Mouse (Mus musculus) G1E (cell line): ENCODE results near the gene Vmn2r9. TPM values are rescaled to one million over a fixed set of nuclear protein-coding genes. Genes with fewer than 3 reads are reported as not detected.
"Not testable (repeated sequence)": the region's sequence is repeated elsewhere in the genome, so short reads cannot be mapped to it uniquely, and the experiment has no call there.

Experiments
- ATAC-seq: 2 replicates; pipeline ENCODE4 v1.8.0; 2016; ENCODE audit warnings: mild to moderate bottlenecking; ENCODE audit not compliant: insufficient number of reproducible peaks, poor library complexity, low FRiP score, severe bottlenecking; ENCODE audit errors: extremely low read depth
- DNase-seq: peaks from one replicate; pipeline ENCODE4 v3.0.0; 2012; ENCODE audit warnings: low spot score
- H3K27me3 ChIP-seq: 2 replicates; pipeline ENCODE4 v1.6.1; 2012; ENCODE audit warnings: mild to moderate bottlenecking, low read length, inconsistent platforms; ENCODE audit not compliant: insufficient read depth
- H3K36me3 ChIP-seq: replicated peaks from 2 replicates; pipeline ENCODE3; 2012; ENCODE audit warnings: mild to moderate bottlenecking, inconsistent platforms
- H3K4me1 ChIP-seq: 2 replicates; pipeline ENCODE4 v1.6.1; 2012; ENCODE audit warnings: low read depth, low read length, inconsistent platforms, mixed read lengths; ENCODE audit not compliant: insufficient read depth
- H3K4me3 ChIP-seq: 2 replicates; pipeline ENCODE4 v1.5.1; 2012; ENCODE audit warnings: low read depth, mild to moderate bottlenecking, inconsistent platforms, low read length, moderate library complexity, mixed read lengths
- H3K9me3 ChIP-seq: replicated peaks from 2 replicates; pipeline ENCODE4 v1.6.1; 2012; ENCODE audit warnings: inconsistent platforms
- CTCF ChIP-seq: IDR thresholded peaks from 2 replicates; pipeline ENCODE4 v1.5.1; 2012; ENCODE audit warnings: low read depth, low read length, inconsistent platforms, mixed read lengths
- GATA1 ChIP-seq: IDR thresholded peaks from 2 replicates; pipeline ENCODE4 v1.6.1; 2012; ENCODE audit warnings: borderline replicate concordance, low read length, inconsistent platforms, mixed read lengths
- GATA2 ChIP-seq: IDR thresholded peaks from 2 replicates; pipeline ENCODE4 v1.6.1; 2012; ENCODE audit warnings: low read depth, low read length, inconsistent platforms, borderline replicate concordance
- POLR2AphosphoS5 ChIP-seq: IDR thresholded peaks from 2 replicates; pipeline ENCODE4 v1.6.1; 2012; ENCODE audit warnings: low read depth, low read length, inconsistent platforms; ENCODE audit not compliant: insufficient replicate concordance
- TAL1 ChIP-seq: conservative IDR thresholded peaks from 2 replicates; pipeline ENCODE4 v1.6.1; 2012; ENCODE audit warnings: low read depth, low read length, inconsistent platforms, mixed read lengths
- polyA plus RNA-seq: library from polyadenylated mRNA; stranded (reverse); fragments of >175 nt; gene quantifications from 2 replicates; pipeline ENCODE4 v1.2.3, GENCODE M21; 2012
- total RNA-seq, 2 experiments: library from RNA; stranded (forward) in 1 of 2; stranded (reverse) in 1 of 2; fragments of 200-1000 nt in 1 of 2; fragments of >200 nt in 1 of 2; fragmentation: Nextera tagmentation in 1 of 2; gene quantifications; 2 replicates each; pipeline ENCODE4 v1.2.3; 2014 to 2017

The Vmn2r9 gene
- total RNA-seq (2014; fragmentation: Nextera tagmentation) (not detected in 2 replicates), total RNA-seq (2017) (under 0.01 and 0.05 TPM in 2 replicates), polyA plus RNA-seq (not detected in 2 replicates)

DNA sequence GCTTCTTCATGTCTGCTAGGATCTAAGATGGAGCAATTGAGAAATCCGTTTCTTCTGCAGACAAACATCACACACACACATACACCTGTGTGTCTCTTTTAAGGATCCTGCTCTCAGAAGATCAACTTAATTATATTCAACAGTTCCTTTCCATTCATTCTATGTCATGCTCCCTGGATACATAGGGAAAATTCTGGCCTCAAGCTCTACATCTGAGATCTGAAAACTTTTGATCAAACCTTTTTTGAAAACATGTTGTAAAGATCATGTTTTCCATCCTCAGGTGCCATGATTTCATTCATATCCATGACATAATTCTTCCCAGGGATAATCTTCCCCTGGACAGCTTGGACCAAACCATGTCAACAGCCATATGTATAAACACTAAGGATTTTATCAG, at the start of gene Vmn2r9:
Gene Vmn2r9 (minus strand): TSS at position 101 of the 400 bp plus-strand sequence.
- H3K9me3 ChIP-seq, H3K36me3 ChIP-seq, H3K4me1 ChIP-seq, H3K4me3 ChIP-seq, H3K27me3 ChIP-seq, DNase-seq, ATAC-seq: not testable (repeated sequence)

DNA sequence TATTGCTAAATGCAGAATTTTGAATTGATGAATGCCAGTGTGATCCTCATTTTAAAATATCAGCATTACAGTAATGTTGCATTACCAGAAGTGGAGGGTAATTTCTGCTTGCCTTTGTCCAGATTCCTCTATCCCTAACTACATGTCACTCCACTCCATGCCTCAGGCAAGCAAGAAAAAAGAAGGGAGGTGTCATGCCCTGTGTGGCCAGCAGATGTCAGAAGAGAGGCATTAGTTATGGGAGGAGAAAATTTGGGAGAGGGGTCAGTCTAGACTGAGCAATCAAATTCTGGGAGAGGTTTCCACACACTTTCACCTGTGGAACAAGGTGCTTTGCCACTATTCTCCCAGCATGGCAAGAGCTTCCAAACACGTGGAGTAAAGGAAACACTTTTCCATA, 14.3 kb upstream of the Vmn2r9 start:
- not testable (repeated sequence) for H3K4me3 ChIP-seq, H3K4me1 ChIP-seq, ATAC-seq, H3K36me3 ChIP-seq, H3K9me3 ChIP-seq, H3K27me3 ChIP-seq, DNase-seq

DNA sequence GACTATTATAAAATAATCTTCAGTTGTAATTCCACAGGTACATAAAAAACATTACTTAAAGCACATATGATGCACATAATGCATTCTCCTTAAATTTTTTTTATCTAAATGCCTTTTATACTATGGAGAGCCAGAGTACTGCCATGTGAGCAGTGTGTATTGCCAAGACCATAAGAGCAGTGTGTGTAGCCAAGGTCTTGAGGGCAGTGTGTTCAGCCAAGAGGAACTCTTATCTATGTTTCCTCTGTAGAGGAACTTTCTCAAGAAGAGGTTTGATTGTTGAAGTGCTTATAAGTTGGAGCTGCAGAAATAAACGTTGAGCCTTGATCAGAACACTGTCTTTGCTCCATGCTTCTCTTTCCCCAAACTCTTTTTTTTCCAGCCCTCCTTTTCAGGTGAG, 2.9 kb downstream of the Vmn2r9 start:
- ATAC-seq: no peak
- Histone ChIP-seq H3K27me3 (no peaks in the 10 kb centered on the region), H3K4me1 (no peaks in the 10 kb centered on the region), H3K9me3 (no peaks in the 10 kb centered on the region), H3K36me3 (no peaks in the 10 kb centered on the region), H3K4me3 (no peak overlapping the region)
- TF ChIP-seq POLR2AphosphoS5: no peak
- no peak for TF ChIP-seq TAL1
- TF ChIP-seq GATA1: no peak
- no peak for TF ChIP-seq GATA2
- TF ChIP-seq CTCF: no peak
- no peak for DNase-seq

DNA sequence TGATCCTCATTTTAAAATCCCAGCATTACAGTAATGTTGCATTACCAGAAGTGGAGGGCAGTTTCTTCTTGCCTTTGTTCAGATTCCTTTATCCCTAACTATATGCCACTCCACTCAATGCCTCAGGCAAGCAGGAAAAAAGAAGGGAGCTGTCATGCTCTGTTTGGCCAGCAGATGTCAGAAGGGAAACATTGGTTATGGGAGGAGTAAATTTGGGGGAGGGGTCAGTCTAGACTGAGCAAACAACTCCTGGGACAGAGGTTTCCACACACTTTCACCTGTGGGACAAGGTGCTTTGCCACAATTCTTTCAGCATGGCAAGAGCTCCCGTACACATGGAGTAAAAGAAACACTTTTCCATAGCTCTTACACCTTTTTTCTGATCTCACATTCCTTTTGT, 16.2 kb downstream of the Vmn2r9 start:
- no peak for DNase-seq
- Histone ChIP-seq H3K4me3 (no peak overlapping the region), H3K36me3 (no peaks in the 10 kb centered on the region), H3K9me3 (no peaks in the 10 kb centered on the region), H3K27me3 (no peaks in the 10 kb centered on the region), H3K4me1 (no peaks in the 10 kb centered on the region)
- TF ChIP-seq POLR2AphosphoS5 (no peak), TAL1 (no peak), GATA1 (no peak), CTCF (no peak), GATA2 (no peak)
- ATAC-seq: peak; percentile 4; the same call in 1 of the 2 replicates

DNA sequence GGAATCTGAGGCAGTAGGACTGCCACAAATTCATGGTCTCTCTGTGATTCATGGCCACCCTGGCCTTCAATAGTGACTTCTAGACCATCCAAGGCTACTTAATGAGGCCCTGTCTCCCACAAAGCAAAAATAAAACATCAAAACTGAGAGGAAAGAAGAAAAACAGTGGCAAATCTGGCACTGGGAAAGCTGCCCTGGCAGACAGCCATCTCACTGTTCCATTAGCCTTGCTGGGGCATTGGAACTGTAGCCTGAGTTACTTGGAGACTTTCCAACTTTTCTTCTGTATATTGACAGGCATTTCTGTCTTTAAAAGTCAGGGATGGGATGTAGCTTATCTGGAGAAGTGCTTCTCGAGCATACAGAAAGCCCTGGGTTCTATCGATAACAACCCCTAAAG, 29.1 kb downstream of the Vmn2r9 start:
- H3K4me3 ChIP-seq: no peak overlapping the region
- DNase-seq: no peak
- ATAC-seq: no peak
- no peaks in the 10 kb centered on the region for H3K27me3 ChIP-seq
- no peaks in the 10 kb centered on the region for H3K36me3 ChIP-seq
- no peaks in the 10 kb centered on the region for H3K9me3 ChIP-seq
- no peaks in the 10 kb centered on the region for H3K4me1 ChIP-seq
- TF ChIP-seq TAL1: no peak
- no peak for TF ChIP-seq GATA1
- TF ChIP-seq GATA2: no peak
- no peak for TF ChIP-seq POLR2AphosphoS5
- no peak for TF ChIP-seq CTCF

DNA sequence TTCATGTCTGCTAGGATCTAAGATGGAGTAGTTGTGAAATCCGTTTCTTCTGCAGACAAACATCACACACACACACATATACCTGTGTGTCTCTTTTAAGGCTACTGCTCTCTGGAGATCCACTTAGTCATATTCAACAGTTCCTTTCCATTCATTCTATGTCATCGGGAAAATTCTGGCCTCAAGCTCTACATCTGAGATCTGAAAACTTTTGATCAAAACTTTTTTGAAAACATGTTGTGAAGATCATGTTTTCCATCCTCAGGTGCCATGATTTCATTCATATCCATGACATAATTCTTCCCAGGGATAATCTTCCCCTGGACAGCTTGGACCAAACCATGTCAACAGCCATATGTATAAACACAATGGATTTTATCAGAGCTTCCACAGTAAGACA, 43.7 kb downstream of the Vmn2r9 start, which contains the start of gene Vmn2r8:
Gene Vmn2r8 (minus strand): TSS at position 101 of the 400 bp plus-strand sequence.
- H3K4me1 ChIP-seq, H3K4me3 ChIP-seq, H3K9me3 ChIP-seq, H3K27me3 ChIP-seq, ATAC-seq, DNase-seq, H3K36me3 ChIP-seq: not testable (repeated sequence)

DNA sequence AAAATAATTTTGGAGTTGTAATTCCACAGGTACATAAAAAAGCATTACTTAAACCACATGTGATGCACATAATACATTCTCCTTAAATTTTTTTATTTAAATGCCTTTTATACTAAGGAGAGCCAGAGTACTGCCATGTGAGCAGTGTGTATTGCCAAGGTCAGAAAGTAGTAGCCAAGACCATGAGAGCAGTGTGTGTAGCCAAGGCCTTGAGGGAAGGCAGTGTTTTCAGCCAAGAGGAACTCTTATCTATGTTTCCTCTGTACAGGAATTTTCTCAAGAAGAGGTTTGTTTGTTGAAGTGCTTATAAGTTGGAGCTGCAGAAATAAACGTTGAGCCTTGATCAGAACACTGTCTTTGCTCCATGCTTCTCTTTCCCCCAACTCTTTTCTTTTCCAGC, 48.8 kb downstream of the Vmn2r9 start:
- H3K4me1 ChIP-seq: no peaks in the 10 kb centered on the region
- TF ChIP-seq CTCF: no peak
- TF ChIP-seq GATA1: no peak
- TF ChIP-seq POLR2AphosphoS5: no peak
- TF ChIP-seq GATA2: no peak
- no peak for TF ChIP-seq TAL1
- no peak overlapping the region for H3K4me3 ChIP-seq
- no peaks in the 10 kb centered on the region for H3K36me3 ChIP-seq
- H3K27me3 ChIP-seq: no peaks in the 10 kb centered on the region
- no peak for ATAC-seq
- DNase-seq: no peak
- H3K9me3 ChIP-seq: no peaks in the 10 kb centered on the region

DNA sequence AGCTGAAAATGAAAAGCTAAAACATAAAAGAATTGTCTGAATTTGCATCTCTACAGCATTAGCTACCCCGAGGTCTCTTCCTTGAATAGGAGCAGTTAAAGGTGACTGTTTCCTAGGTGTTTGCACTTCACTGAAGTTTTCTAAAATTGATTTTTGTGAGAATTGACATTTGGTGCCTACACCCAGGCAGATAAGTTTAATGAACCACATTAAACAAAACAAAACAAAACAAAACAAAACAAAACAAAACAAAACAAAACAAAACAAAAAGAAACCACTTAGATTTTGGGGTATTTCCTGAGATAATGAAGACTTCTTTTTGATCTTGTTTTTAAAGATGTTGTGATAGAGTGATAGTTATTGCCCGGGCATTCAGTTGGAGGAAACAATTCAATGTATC, 57.1 kb downstream of the Vmn2r9 start, which contains the start of gene Tmed11:
Gene Tmed11 (minus strand): TSS at position 101 of the 400 bp plus-strand sequence.
- ATAC-seq, DNase-seq, H3K4me3 ChIP-seq: not testable (repeated sequence)

DNA sequence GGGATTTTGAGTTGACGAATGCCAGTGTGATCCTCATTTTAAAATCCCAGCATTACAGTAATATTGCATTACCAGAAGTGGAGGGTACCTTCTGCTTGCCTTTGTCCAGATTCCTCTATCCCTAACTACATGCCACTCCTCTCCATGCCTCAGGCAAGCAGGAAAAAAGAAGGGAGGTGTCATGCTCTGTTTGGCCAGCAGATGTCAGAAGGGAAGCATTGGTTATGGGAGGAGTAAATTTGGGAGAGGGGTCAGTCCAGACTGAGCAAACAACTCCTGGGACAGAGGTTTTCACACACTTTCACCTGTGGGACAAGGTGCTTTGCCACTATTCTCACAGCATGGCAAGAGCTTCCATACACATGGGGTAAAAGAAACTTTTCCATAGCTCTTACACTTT, 62.0 kb downstream of the Vmn2r9 start:
- ATAC-seq, H3K27me3 ChIP-seq, H3K9me3 ChIP-seq, H3K36me3 ChIP-seq, H3K4me1 ChIP-seq, H3K4me3 ChIP-seq, DNase-seq: not testable (repeated sequence)

More for the DNA sequence above, 57.1 kb downstream of the Vmn2r9 start, which contains the start of gene Tmed11:
- not testable (repeated sequence) for H3K9me3 ChIP-seq, H3K4me1 ChIP-seq, H3K36me3 ChIP-seq, H3K27me3 ChIP-seq
